In genomic region chr5:146479564-146479963, GRCm38 (mm10) we compare ENCODE assay signal across 12 mouse cellular contexts. TPM values are rescaled to one million over a fixed set of nuclear protein-coding genes. Genes with fewer than 3 reads are reported as not detected.
DNase-seq lines count a peak whose midpoint lies in the region; ATAC-seq and TF ChIP-seq lines count a peak whose summit lies in the region.
"Not testable (repeated sequence)": the region's sequence is repeated elsewhere in the genome, so short reads cannot be mapped to it uniquely, and the experiment has no call there.
"Had no signal": no experiment of that assay in that cellular context is flagged by ENCODE, and none has a peak within 500 bp of the region (broad histone marks: within the 10 kb centered on the region; RNA-seq: fewer than 3 reads in every experiment).

No protein-coding gene starts in this region.

- H3K4me3 ChIP-seq in kidney, adult 2 months (ENCODE audit: insufficient read depth, low read depth, low read length); lung, embryonic 14.5 days (ENCODE audit: low read depth, low read length): not testable (repeated sequence)

- not testable (repeated sequence) for H3K4me2 ChIP-seq in lung, embryonic 14.5 days

- DNase-seq in adrenal gland, adult (ENCODE audit: inconsistent age in 2 of 2, low spot score in 1 of 2) = peak; percentile 39 to 74
- DNase-seq in cerebellum, adult 18-20 months = peak; percentile 62 to 65
- DNase-seq in gastrocnemius, adult 18-20 months (ENCODE audit: low spot score) = peak; percentile 11
- DNase-seq in kidney, adult 2 months = peak; percentile 45
- peak; percentile 28 to 53 for DNase-seq in layer of hippocampus, postnatal 25 days (ENCODE audit: extremely low spot score in 1 of 2, low spot score in 1 of 2)
- not testable (repeated sequence) for DNase-seq in lung, embryonic 14.5 days
- peak; percentile 49 to 61 for DNase-seq in right cerebral cortex, postnatal 10 days (ENCODE audit: low spot score in 2 of 2)

- not testable (repeated sequence) for H3K4me1 ChIP-seq in kidney, adult 2 months (ENCODE audit: control insufficient read depth, insufficient read depth, low read length); lung, embryonic 14.5 days (ENCODE audit: insufficient read depth)

- H3K27ac ChIP-seq in kidney, adult 2 months (ENCODE audit: insufficient read depth, low read depth, low read length); lung, embryonic 14.5 days (ENCODE audit: low read depth): not testable (repeated sequence)

- not testable (repeated sequence) for H3K27me3 ChIP-seq in kidney, adult 2 months (replicated peaks; ENCODE audit: control insufficient read depth, insufficient read depth, low read length); lung, embryonic 14.5 days (ENCODE audit: insufficient read depth, low read length)

- H3K9ac ChIP-seq in lung, embryonic 14.5 days = not testable (repeated sequence)

- peak; percentile 42 for TF ChIP-seq CTCF in kidney, adult 2 months (conservative IDR thresholded peaks at IDR 0.05; ENCODE audit: insufficient read depth, insufficient read length, low read depth, low read length)
- TF ChIP-seq CTCF in lung, embryonic 14.5 days (IDR thresholded peaks at IDR 0.05; ENCODE audit: low read depth) = peak; percentile 67

- 6% methylated on average over 4 of the region's 4 CpGs for WGBS in kidney, adult 2 months
- 5% methylated on average over 4 of the region's 4 CpGs for WGBS in lung, embryonic 14.5 days

- TF ChIP-seq POLR2A in kidney, adult 2 months (IDR thresholded peaks at IDR 0.05; ENCODE audit: low read depth, low read length) = not testable (repeated sequence)

- not testable (repeated sequence) for ATAC-seq in lung, embryonic 14.5 days (ENCODE audit: insufficient read depth)

- not testable (repeated sequence) for H3K36me3 ChIP-seq in kidney, adult 2 months (ENCODE audit: control insufficient read depth, insufficient read depth, low read length); lung, embryonic 14.5 days (ENCODE audit: insufficient read depth)

- not testable (repeated sequence) for H3K9me3 ChIP-seq in lung, embryonic 14.5 days (ENCODE audit: low read depth, low read length)

RNA-seq across cellular contexts. Expression of gene Gm6408, which starts 2.2 kb away (rescaled TPM):
- total RNA-seq in gastrocnemius, adult 18-20 months (2021) = not detected
- polyA plus RNA-seq in kidney, adult 2 months (2012; rRNA removed) = not detected in 2 replicates
- total RNA-seq in layer of hippocampus, postnatal 25 days (2021) = not detected
- not detected in 2 replicates for polyA plus RNA-seq in lung, embryonic 14.5 days (2014; fragmentation: Nextera tagmentation; extraction: Ambion mirVana)
- total RNA-seq: megakaryocyte, adult 5-6 weeks had no signal
- polyA plus RNA-seq: heart, embryonic 13.5 days; intestine, embryonic 14.5 days; limb, embryonic 12.5 days; thymus, adult 2 months had no signal

RNA-seq across cellular contexts. Expression of gene Gm6370, which starts 11.6 kb away (rescaled TPM):
- total RNA-seq in gastrocnemius, adult 18-20 months (2021) = not detected
- not detected in 2 replicates for polyA plus RNA-seq in kidney, adult 2 months (2012; rRNA removed)
- total RNA-seq in layer of hippocampus, postnatal 25 days (2021) = not detected
- not detected in 2 replicates for polyA plus RNA-seq in lung, embryonic 14.5 days (2014; fragmentation: Nextera tagmentation; extraction: Ambion mirVana)
- total RNA-seq: megakaryocyte, adult 5-6 weeks had no signal
- polyA plus RNA-seq: heart, embryonic 13.5 days; intestine, embryonic 14.5 days; limb, embryonic 12.5 days; thymus, adult 2 months had no signal

RNA-seq across cellular contexts. Expression of gene 4930449I24Rik, which starts 22.6 kb away (rescaled TPM):
- not detected for total RNA-seq in gastrocnemius, adult 18-20 months (2021)
- polyA plus RNA-seq in kidney, adult 2 months (2012; rRNA removed) = not detected in 2 replicates
- not detected for total RNA-seq in layer of hippocampus, postnatal 25 days (2021)
- not detected in 2 replicates for polyA plus RNA-seq in lung, embryonic 14.5 days (2014; fragmentation: Nextera tagmentation; extraction: Ambion mirVana)
- total RNA-seq: megakaryocyte, adult 5-6 weeks had no signal
- polyA plus RNA-seq: heart, embryonic 13.5 days; intestine, embryonic 14.5 days; limb, embryonic 12.5 days; thymus, adult 2 months had no signal

RNA-seq across cellular contexts. Expression of gene Gm3402, which starts 34.4 kb away (rescaled TPM):
- total RNA-seq in gastrocnemius, adult 18-20 months (2021) = not detected
- not detected in 2 replicates for polyA plus RNA-seq in kidney, adult 2 months (2012; rRNA removed)
- not detected for total RNA-seq in layer of hippocampus, postnatal 25 days (2021)
- not detected in 2 replicates for polyA plus RNA-seq in lung, embryonic 14.5 days (2014; fragmentation: Nextera tagmentation; extraction: Ambion mirVana)
- total RNA-seq: megakaryocyte, adult 5-6 weeks had no signal
- polyA plus RNA-seq: heart, embryonic 13.5 days; intestine, embryonic 14.5 days; limb, embryonic 12.5 days; thymus, adult 2 months had no signal

RNA-seq across cellular contexts. Expression of gene Gm3404, which starts 46.0 kb away (rescaled TPM):
- total RNA-seq in gastrocnemius, adult 18-20 months (2021) = not detected
- polyA plus RNA-seq in kidney, adult 2 months (2012; rRNA removed) = 0.08 TPM in 1 of 2 replicates, not detected in the other
- total RNA-seq in layer of hippocampus, postnatal 25 days (2021) = not detected
- not detected in 2 replicates for polyA plus RNA-seq in lung, embryonic 14.5 days (2014; fragmentation: Nextera tagmentation; extraction: Ambion mirVana)
- total RNA-seq: megakaryocyte, adult 5-6 weeks had no signal
- polyA plus RNA-seq: heart, embryonic 13.5 days; intestine, embryonic 14.5 days; limb, embryonic 12.5 days; thymus, adult 2 months had no signal
